Mouse (Mus musculus): ENCODE data around the gene Bcdin3d. TPM values are rescaled to one million over a fixed set of nuclear protein-coding genes. Genes with fewer than 3 reads are reported as not detected.

The Bcdin3d gene
- polyA plus RNA-seq, 1 experiment: 6.7 TPM

- Histone ChIP-seq H3K4me3 (ENCODE audit: insufficient read depth, low read length) (no peak overlapping the region), H3K4me1 (ENCODE audit: control insufficient read depth, insufficient read depth, low read length) (peaks cover 18% of the 10 kb centered on the region), H3K27ac (ENCODE audit: insufficient read depth, low read depth, low read length) (no peak overlapping the region)
- TF ChIP-seq CTCF (IDR thresholded peaks at IDR 0.05; ENCODE audit: low read depth, low read length): no peak
- TF ChIP-seq POLR2A (IDR thresholded peaks at IDR 0.05; ENCODE audit: borderline replicate concordance, low read depth, low read length): no peak
Measured at GRCm38 (mm10) chr15:99502311-99502831, 27.8 kb upstream of the Bcdin3d start.

GRCm38 (mm10) chr15:99501292-99502260 is 27.0 kb upstream of the Bcdin3d start:
- Histone ChIP-seq H3K4me1 (ENCODE audit: control insufficient read depth, insufficient read depth, low read length) (peaks cover 21% of the 10 kb centered on the region), H3K27ac (ENCODE audit: insufficient read depth, low read depth, low read length) (no peak overlapping the region), H3K4me3 (ENCODE audit: insufficient read depth, low read length) (no peak overlapping the region)
- TF ChIP-seq POLR2A (IDR thresholded peaks at IDR 0.05; ENCODE audit: borderline replicate concordance, low read depth, low read length): no peak
- no peak for TF ChIP-seq CTCF (IDR thresholded peaks at IDR 0.05; ENCODE audit: low read depth, low read length)

GRCm38 (mm10) chr15:99500320-99500719 is 25.8 kb upstream of the Bcdin3d start:
- H3K27ac ChIP-seq (ENCODE audit: insufficient read depth, low read depth, low read length): no peak overlapping the region

GRCm38 (mm10) chr15:99499726-99500125 is 25.2 kb upstream of the Bcdin3d start:
- H3K4me1 ChIP-seq (ENCODE audit: control insufficient read depth, insufficient read depth, low read length): peaks cover 16% of the 10 kb centered on the region
- TF ChIP-seq CTCF (IDR thresholded peaks at IDR 0.05; ENCODE audit: low read depth, low read length): no peak
- no peak for TF ChIP-seq POLR2A (IDR thresholded peaks at IDR 0.05; ENCODE audit: borderline replicate concordance, low read depth, low read length)
- no peak overlapping the region for H3K27ac ChIP-seq (ENCODE audit: insufficient read depth, low read depth, low read length)
- H3K4me3 ChIP-seq (ENCODE audit: insufficient read depth, low read length): no peak overlapping the region

More at GRCm38 (mm10) chr15:99500320-99500719, 25.8 kb upstream of the Bcdin3d start:
- Histone ChIP-seq H3K4me3 (ENCODE audit: insufficient read depth, low read length) (no peak overlapping the region), H3K4me1 (ENCODE audit: control insufficient read depth, insufficient read depth, low read length) (peaks cover 20% of the 10 kb centered on the region)
- TF ChIP-seq POLR2A (IDR thresholded peaks at IDR 0.05; ENCODE audit: borderline replicate concordance, low read depth, low read length) (no peak), CTCF (IDR thresholded peaks at IDR 0.05; ENCODE audit: low read depth, low read length) (no peak)

- Histone ChIP-seq H3K27ac (ENCODE audit: insufficient read depth, low read depth, low read length) (no peak overlapping the region), H3K4me3 (ENCODE audit: insufficient read depth, low read length) (no peak overlapping the region), H3K4me1 (ENCODE audit: control insufficient read depth, insufficient read depth, low read length) (peaks cover 15% of the 10 kb centered on the region)
- TF ChIP-seq CTCF (IDR thresholded peaks at IDR 0.05; ENCODE audit: low read depth, low read length) (no peak), POLR2A (IDR thresholded peaks at IDR 0.05; ENCODE audit: borderline replicate concordance, low read depth, low read length) (no peak)
Measured at GRCm38 (mm10) chr15:99498781-99499180, 24.3 kb upstream of the Bcdin3d start.

GRCm38 (mm10) chr15:99498356-99498755 is 23.8 kb upstream of the Bcdin3d start:
- H3K27ac ChIP-seq (ENCODE audit: insufficient read depth, low read depth, low read length): peak overlapping the region; percentile 38
- H3K4me1 ChIP-seq (ENCODE audit: control insufficient read depth, insufficient read depth, low read length): peaks cover 15% of the 10 kb centered on the region
- no peak overlapping the region for H3K4me3 ChIP-seq (ENCODE audit: insufficient read depth, low read length)
- TF ChIP-seq CTCF (IDR thresholded peaks at IDR 0.05; ENCODE audit: low read depth, low read length): no peak
- TF ChIP-seq POLR2A (IDR thresholded peaks at IDR 0.05; ENCODE audit: borderline replicate concordance, low read depth, low read length): no peak

GRCm38 (mm10) chr15:99497527-99498242 is 23.2 kb upstream of the Bcdin3d start:
- Histone ChIP-seq H3K4me3 (ENCODE audit: insufficient read depth, low read length) (peak overlapping the region; percentile 26), H3K27ac (ENCODE audit: insufficient read depth, low read depth, low read length) (peak overlapping the region; percentile 63), H3K4me1 (ENCODE audit: control insufficient read depth, insufficient read depth, low read length) (peaks cover 15% of the 10 kb centered on the region)
- TF ChIP-seq POLR2A (IDR thresholded peaks at IDR 0.05; ENCODE audit: borderline replicate concordance, low read depth, low read length): no peak
- TF ChIP-seq CTCF (IDR thresholded peaks at IDR 0.05; ENCODE audit: low read depth, low read length): no peak

GRCm38 (mm10) chr15:99497061-99497460 is 22.5 kb upstream of the Bcdin3d start:
- TF ChIP-seq POLR2A (IDR thresholded peaks at IDR 0.05; ENCODE audit: borderline replicate concordance, low read depth, low read length) (no peak), CTCF (IDR thresholded peaks at IDR 0.05; ENCODE audit: low read depth, low read length) (peak; percentile 70; the same call in 1 of the 2 replicates)
- Histone ChIP-seq H3K27ac (ENCODE audit: insufficient read depth, low read depth, low read length) (no peak overlapping the region), H3K4me3 (ENCODE audit: insufficient read depth, low read length) (no peak overlapping the region), H3K4me1 (ENCODE audit: control insufficient read depth, insufficient read depth, low read length) (peaks cover 15% of the 10 kb centered on the region)

GRCm38 (mm10) chr15:99484745-99485144 is 10.2 kb upstream of the Bcdin3d start:
- H3K4me3 ChIP-seq (ENCODE audit: insufficient read depth, low read length): no peak overlapping the region
- H3K4me1 ChIP-seq (ENCODE audit: control insufficient read depth, insufficient read depth, low read length): peaks cover 9% of the 10 kb centered on the region; the same call in 1 of the 2 replicates
- no peak overlapping the region for H3K27ac ChIP-seq (ENCODE audit: insufficient read depth, low read depth, low read length)
- TF ChIP-seq POLR2A (IDR thresholded peaks at IDR 0.05; ENCODE audit: borderline replicate concordance, low read depth, low read length) (no peak), CTCF (IDR thresholded peaks at IDR 0.05; ENCODE audit: low read depth, low read length) (no peak)
